In the genomic region with DNA sequence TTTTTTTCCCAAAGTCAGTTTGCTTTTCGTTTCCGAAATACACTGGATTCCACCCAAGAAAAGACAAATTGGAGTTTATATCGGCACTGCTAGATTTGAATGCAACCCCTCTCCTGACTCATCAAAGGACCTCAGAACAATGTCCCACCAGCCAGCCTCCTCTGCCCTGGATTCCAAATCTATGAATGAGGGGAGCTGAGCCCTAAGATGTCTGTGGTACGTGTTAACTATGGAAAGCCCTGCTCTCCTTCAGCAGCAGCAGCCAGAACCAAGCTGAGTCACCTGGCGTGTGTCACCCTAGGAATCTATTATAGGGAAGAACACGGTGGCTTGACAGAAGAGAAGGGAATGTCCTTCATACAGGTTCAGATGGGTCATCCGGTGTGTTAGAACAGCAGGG, we compare ENCODE assay signal across 17 mouse cellular contexts.
DNase-seq lines count a peak whose midpoint lies in the region; ATAC-seq lines count a peak whose summit lies in the region.
"Had no signal": no experiment of that assay in that cellular context is flagged by ENCODE, and none has a peak within 500 bp of the region (broad histone marks: within the 10 kb centered on the region; RNA-seq: fewer than 3 reads in every experiment).

No protein-coding gene starts in this region.

- peak; percentile 9 for DNase-seq in adrenal gland, adult 2 months
- DNase-seq in adrenal gland, postnatal 10 days = no peak
- DNase-seq in frontal cortex, postnatal 10 days (ENCODE audit: low spot score in 2 of 2) = no peak
- peak; percentile 89 for DNase-seq in Muller cell, postnatal 12 days (ENCODE audit: inconsistent ontology term)
- no peak for DNase-seq in urinary bladder, postnatal 25 days (ENCODE audit: low spot score)
- DNase-seq: adrenal gland, postnatal 25 days; B cell, adult 2 months; cerebellum, adult 11-12 months; cerebellum, adult 2 months; cerebellum, adult 9-10 months; cerebellum, postnatal 10 days; cerebellum, postnatal 25 days; forebrain, postnatal 0 days had no signal

- ATAC-seq in frontal cortex, adult (ENCODE audit: low TSS enrichment) = peak; percentile 74; the same call in 1 of the 2 replicates
- ATAC-seq: CD4-positive, CD25-positive, alpha-beta regulatory T cell, adult 4 months; forebrain, embryonic 13.5 days; forebrain, embryonic 15.5 days; forebrain, postnatal 0 days had no signal

Comparison
In these comparisons a context has a peak if more than half of its experiments do, and no peak if none do; other contexts are left out.
1. DNase-seq: peak in adrenal gland, adult 2 months (single experiment) and Muller cell, postnatal 12 days (single experiment); none in adrenal gland, postnatal 10 days (single experiment), frontal cortex, postnatal 10 days (0 of 2) and urinary bladder, postnatal 25 days (single experiment).